Mouse (Mus musculus) ovary, adult 18-20 months (tissue): ENCODE results near the gene Cend1.

Experiments used
- DNase-seq: peaks from one replicate; pipeline ENCODE4 v3.0.0; 2022; ENCODE audit warnings: low spot score, mixed read lengths

The Cend1 gene

GRCm38 (mm10) chr7:141429310-141429709, at the start of gene Cend1:
Cend1 (minus strand) TSS chr7:141429491.
- DNase-seq, result no peak

GRCm38 (mm10) chr7:141478270-141478748, 49.0 kb upstream of the Cend1 start:
- peak; percentile 64 for DNase-seq

- peak; percentile 30 for DNase-seq
Observed at GRCm38 (mm10) chr7:141477578-141478269, 48.4 kb upstream of the Cend1 start.

- DNase-seq, result peak; percentile 34
Observed at GRCm38 (mm10) chr7:141476981-141477370, 47.7 kb upstream of the Cend1 start.

- DNase-seq, result peak; percentile 83
Observed at GRCm38 (mm10) chr7:141476226-141476980, 47.1 kb upstream of the Cend1 start.

GRCm38 (mm10) chr7:141475805-141476158, 46.5 kb upstream of the Cend1 start:
- DNase-seq, result peak; percentile 24

- peak; percentile 79 for DNase-seq
Observed at GRCm38 (mm10) chr7:141475011-141475804, 45.9 kb upstream of the Cend1 start, which contains the start of the genes Polr2l and Tspan4. Polr2l (minus strand) TSS chr7:141475132. Tspan4 (plus strand) TSS chr7:141475240.

- DNase-seq, result no peak
Observed at GRCm38 (mm10) chr7:141474160-141474559, 44.9 kb upstream of the Cend1 start.

GRCm38 (mm10) chr7:141472763-141473162, 43.5 kb upstream of the Cend1 start:
- DNase-seq, result no peak

GRCm38 (mm10) chr7:141472226-141472625, 42.9 kb upstream of the Cend1 start:
- DNase-seq, result peak; percentile 71

GRCm38 (mm10) chr7:141471236-141471635, 41.9 kb upstream of the Cend1 start:
- no peak for DNase-seq

- no peak for DNase-seq
Observed at GRCm38 (mm10) chr7:141470637-141470944, 41.3 kb upstream of the Cend1 start.

- DNase-seq, result peak; percentile 43
Observed at GRCm38 (mm10) chr7:141469901-141470636, 40.8 kb upstream of the Cend1 start.

- no peak for DNase-seq
Observed at GRCm38 (mm10) chr7:141469352-141469751, 40.1 kb upstream of the Cend1 start.

GRCm38 (mm10) chr7:141468522-141469211, 39.4 kb upstream of the Cend1 start:
- DNase-seq, result peak; percentile 77

GRCm38 (mm10) chr7:141468164-141468521, 38.9 kb upstream of the Cend1 start:
- peak; percentile 31 for DNase-seq

GRCm38 (mm10) chr7:141467230-141468030, 38.1 kb upstream of the Cend1 start, which contains the start of gene Cd151:
Cd151 (plus strand) TSS chr7:141467392.
- peak; percentile 86 for DNase-seq

GRCm38 (mm10) chr7:141466607-141467148, 37.4 kb upstream of the Cend1 start:
- no peak for DNase-seq

- DNase-seq, result no peak
Observed at GRCm38 (mm10) chr7:141466045-141466394, 36.7 kb upstream of the Cend1 start.

- DNase-seq, result no peak
Observed at GRCm38 (mm10) chr7:141465388-141466044, 36.2 kb upstream of the Cend1 start.
